Mouse (Mus musculus) small intestine, adult 2 months (tissue): ENCODE measurements around the gene Mvk. TPM values are rescaled to one million over a fixed set of nuclear protein-coding genes. Genes with fewer than 3 reads are reported as not detected.

Source experiments
- H3K27ac ChIP-seq: fragments of 200-500 bp; 2 replicates; pipeline ENCODE4 v1.5.1; 2012; ENCODE audit warnings: low read depth, low read length, control low read depth, inconsistent platforms; ENCODE audit not compliant: insufficient read depth
- H3K27me3 ChIP-seq: fragments of 200-500 bp; 2 replicates; pipeline ENCODE4 v1.6.1; 2012; ENCODE audit warnings: mild to moderate bottlenecking, moderate library complexity, low read length, inconsistent platforms; ENCODE audit not compliant: control insufficient read depth, insufficient read depth
- H3K36me3 ChIP-seq: fragments of 200-500 bp; 2 replicates; pipeline ENCODE4 v1.6.1; 2012; ENCODE audit warnings: mild to moderate bottlenecking, low read length, control low read depth, inconsistent platforms; ENCODE audit not compliant: control insufficient read depth, insufficient read depth
- H3K4me1 ChIP-seq: fragments of 200-500 bp; 2 replicates; pipeline ENCODE4 v1.6.1; 2012; ENCODE audit warnings: low read length, inconsistent platforms, mixed read lengths; ENCODE audit not compliant: control insufficient read depth, insufficient read depth, insufficient read length
- H3K4me3 ChIP-seq: fragments of 200-500 bp; 2 replicates; pipeline ENCODE4 v1.5.1; 2012; ENCODE audit warnings: low read depth, mild to moderate bottlenecking, control low read depth, inconsistent platforms, low read length, moderate library complexity
- CTCF ChIP-seq: fragments of 200-500 bp; IDR thresholded peaks from 2 replicates; pipeline ENCODE4 v1.5.1; 2012; ENCODE audit warnings: low read depth, mild to moderate bottlenecking, control low read depth, inconsistent platforms, low read length, moderate library complexity, mixed read lengths; ENCODE audit not compliant: insufficient replicate concordance, insufficient read length; ENCODE audit errors: extremely low read depth
- POLR2A ChIP-seq: fragments of 200-500 bp; IDR thresholded peaks from 2 replicates; pipeline ENCODE4 v1.6.1; 2012; ENCODE audit warnings: low read depth, mild to moderate bottlenecking, control low read depth, inconsistent platforms, low read length, moderate library complexity
- WGBS: fragments of 180-500 bp; shearing (Covaris S2); methylation state at CpG from one replicate; pipeline ENCODE4 v1.1.7; 2018; 5-methylcytosine and 5-hydroxymethylcytosine counted together
- polyA plus RNA-seq: library from polyadenylated mRNA; depleted of rRNA; stranded (reverse); fragments of >200 nt; gene quantifications from 2 replicates; pipeline ENCODE4 v1.2.3, GENCODE M21; 2012

Gene Mvk
- polyA plus RNA-seq, 1 experiment, result 44.6 TPM

- H3K27me3 ChIP-seq, result no peaks in the 10 kb centered on the region
- TF ChIP-seq CTCF (no peak), POLR2A (no peak)
- 78% methylated on average over 16 of the region's 16 CpGs for WGBS
- no peak overlapping the region for H3K4me3 ChIP-seq
- H3K4me1 ChIP-seq, result no peaks in the 10 kb centered on the region
- H3K36me3 ChIP-seq, result peaks cover 91% of the 10 kb centered on the region
- no peak overlapping the region for H3K27ac ChIP-seq
Measured at GRCm38 (mm10) chr5:114413067-114413735, 30.9 kb upstream of the Mvk start.

- no peak overlapping the region for H3K27ac ChIP-seq
- H3K27me3 ChIP-seq, result no peaks in the 10 kb centered on the region
- H3K4me3 ChIP-seq, result no peak overlapping the region
- no peaks in the 10 kb centered on the region for H3K4me1 ChIP-seq
- TF ChIP-seq CTCF, result no peak
- TF ChIP-seq POLR2A, result no peak
- H3K36me3 ChIP-seq, result peaks cover 88% of the 10 kb centered on the region
- WGBS, result 93% methylated on average over 5 of the region's 5 CpGs
Measured at GRCm38 (mm10) chr5:114415606-114416005, 28.5 kb upstream of the Mvk start.

GRCm38 (mm10) chr5:114416855-114417254 lies 27.2 kb upstream of the Mvk start:
- TF ChIP-seq POLR2A, result no peak
- no peak for TF ChIP-seq CTCF
- H3K27ac ChIP-seq, result no peak overlapping the region
- 78% methylated on average over 8 of the region's 8 CpGs for WGBS
- no peak overlapping the region for H3K4me3 ChIP-seq
- no peaks in the 10 kb centered on the region for H3K4me1 ChIP-seq
- no peaks in the 10 kb centered on the region for H3K27me3 ChIP-seq
- peaks cover 80% of the 10 kb centered on the region for H3K36me3 ChIP-seq

GRCm38 (mm10) chr5:114418541-114418940 lies 25.5 kb upstream of the Mvk start:
- H3K27me3 ChIP-seq, result no peaks in the 10 kb centered on the region
- no peak overlapping the region for H3K4me3 ChIP-seq
- TF ChIP-seq CTCF, result 0 out of 2 replicates have a peak, but pooled peaks have one; percentile 16
- no peak for TF ChIP-seq POLR2A
- H3K36me3 ChIP-seq, result peaks cover 65% of the 10 kb centered on the region
- H3K4me1 ChIP-seq, result no peaks in the 10 kb centered on the region
- WGBS, result 87% methylated on average over 8 of the region's 8 CpGs
- no peak overlapping the region for H3K27ac ChIP-seq

- Histone ChIP-seq H3K4me3 (no peak overlapping the region), H3K4me1 (no peaks in the 10 kb centered on the region), H3K36me3 (peaks cover 39% of the 10 kb centered on the region), H3K27me3 (no peaks in the 10 kb centered on the region), H3K27ac (no peak overlapping the region)
- 59% methylated on average over 11 of the region's 11 CpGs for WGBS
- TF ChIP-seq CTCF (no peak), POLR2A (no peak)
Measured at GRCm38 (mm10) chr5:114421561-114422298, 22.3 kb upstream of the Mvk start.

GRCm38 (mm10) chr5:114422591-114422990 lies 21.5 kb upstream of the Mvk start:
- Histone ChIP-seq H3K4me1 (no peaks in the 10 kb centered on the region), H3K4me3 (no peak overlapping the region), H3K36me3 (peaks cover 31% of the 10 kb centered on the region), H3K27me3 (no peaks in the 10 kb centered on the region), H3K27ac (no peak overlapping the region)
- TF ChIP-seq POLR2A (no peak), CTCF (no peak)
- WGBS, result 21% methylated on average over 5 of the region's 5 CpGs

- H3K27ac ChIP-seq, result no peak overlapping the region
- H3K4me3 ChIP-seq, result no peak overlapping the region
- H3K36me3 ChIP-seq, result peaks cover 19% of the 10 kb centered on the region
- no peaks in the 10 kb centered on the region for H3K4me1 ChIP-seq
- no peaks in the 10 kb centered on the region for H3K27me3 ChIP-seq
- no peak for TF ChIP-seq POLR2A
- no peak for TF ChIP-seq CTCF
- 72% methylated on average over 5 of the region's 5 CpGs for WGBS
Measured at GRCm38 (mm10) chr5:114423961-114424360, 20.1 kb upstream of the Mvk start.
